Mouse (Mus musculus) liver, embryonic 13.5 days (tissue): ENCODE measurements around the gene Pagr1a. TPM values are rescaled to one million over a fixed set of nuclear protein-coding genes. Genes with fewer than 3 reads are reported as not detected.
A peak's percentile ranks its signal among the peaks of the same experiment; 100 is the strongest.

Source experiments
- ATAC-seq: fragments of 200-750 bp; cut with Nextera tagmentation; 2 replicates; pipeline ENCODE4 v1.8.0; 2017; ENCODE audit warnings: low read depth, mild to moderate bottlenecking, moderate number of reproducible peaks, moderate library complexity
- DNase-seq: peaks from one replicate; pipeline ENCODE4 v3.0.0; 2022
- H3K27ac ChIP-seq: fragments of 300-500 bp; sonication (generic); 2 replicates; pipeline ENCODE4 v1.5.1; 2015; ENCODE audit warnings: moderate library complexity, mild to moderate bottlenecking, inconsistent platforms
- H3K27me3 ChIP-seq: fragments of 300-500 bp; sonication (generic); 2 replicates; pipeline ENCODE4 v1.6.1; 2015; ENCODE audit warnings: mild to moderate bottlenecking, inconsistent platforms
- H3K36me3 ChIP-seq: fragments of 300-500 bp; sonication (generic); 2 replicates; pipeline ENCODE4 v1.6.1; 2015; ENCODE audit warnings: mild to moderate bottlenecking, inconsistent platforms
- H3K4me1 ChIP-seq: fragments of 300-500 bp; sonication (generic); replicated peaks from 2 replicates; pipeline ENCODE4 v1.6.1; 2015; ENCODE audit warnings: inconsistent platforms
- H3K4me2 ChIP-seq: fragments of 300-500 bp; sonication (generic); 2 replicates; pipeline ENCODE4 v1.6.1; 2015; ENCODE audit warnings: inconsistent platforms, mild to moderate bottlenecking, moderate library complexity
- H3K4me3 ChIP-seq: fragments of 300-500 bp; sonication (generic); replicated peaks from 2 replicates; pipeline ENCODE4 v1.5.1; 2015; ENCODE audit warnings: mild to moderate bottlenecking, inconsistent platforms
- H3K9ac ChIP-seq: fragments of 300-500 bp; sonication (generic); 2 replicates; pipeline ENCODE4 v1.6.1; 2015; ENCODE audit warnings: mild to moderate bottlenecking, inconsistent platforms
- H3K9me3 ChIP-seq: fragments of 300-500 bp; sonication (generic); replicated peaks from 2 replicates; pipeline ENCODE4 v1.6.1; 2016; ENCODE audit warnings: inconsistent platforms
- WGBS: fragments of 180-500 bp; shearing (Covaris S2); methylation state at CpG from one replicate; pipeline ENCODE4 v1.1.7; 2015; ENCODE audit not compliant: insufficient replicate concordance; 5-methylcytosine and 5-hydroxymethylcytosine counted together
- polyA plus RNA-seq: library from polyadenylated mRNA; unstranded; fragments of >200 nt; fragmentation: Nextera tagmentation; extraction: Ambion mirVana; gene quantifications from 2 replicates; pipeline ENCODE4 v1.2.1, GENCODE M21; 2015

Pagr1a gene
- polyA plus RNA-seq, 1 experiment from 2014 or later: 50.1 TPM

GRCm38 (mm10) chr7:127026161-127026600 is 9.0 kb upstream of the Pagr1a start:
- peak; percentile 38 for ATAC-seq
- Histone ChIP-seq H3K27me3 (no peaks in the 10 kb centered on the region), H3K4me2 (peak overlapping the region; percentile 99), H3K4me3 (peak overlapping the region; percentile 97), H3K36me3 (peaks cover 77% of the 10 kb centered on the region), H3K4me1 (peaks cover 81% of the 10 kb centered on the region), H3K9ac (peak overlapping the region; percentile 99), H3K9me3 (no peaks in the 10 kb centered on the region), H3K27ac (peak overlapping the region; percentile 98)
- DNase-seq: peak; percentile 61
- 1% methylated on average over 28 of the region's 48 CpGs for whole genome bisulfite sequencing

- Histone ChIP-seq H3K4me3 (peak overlapping the region; percentile 97), H3K4me1 (peaks cover 81% of the 10 kb centered on the region), H3K4me2 (peak overlapping the region; percentile 99), H3K27me3 (no peaks in the 10 kb centered on the region), H3K27ac (peak overlapping the region; percentile 98), H3K9ac (peak overlapping the region; percentile 99), H3K36me3 (peaks cover 72% of the 10 kb centered on the region), H3K9me3 (no peaks in the 10 kb centered on the region)
- ATAC-seq: no peak
- peak; percentile 44 for DNase-seq
- 1% methylated on average over 63 of the region's 65 CpGs for WGBS
Measured at GRCm38 (mm10) chr7:127025556-127026160, 8.5 kb upstream of the Pagr1a start.

GRCm38 (mm10) chr7:127024755-127025555 is 7.8 kb upstream of the Pagr1a start:
- peaks cover 65% of the 10 kb centered on the region for H3K36me3 ChIP-seq
- H3K9me3 ChIP-seq: no peaks in the 10 kb centered on the region
- WGBS: under 1% methylated on average over 30 of the region's 30 CpGs
- DNase-seq (peak; percentile 74), ATAC-seq (peak; percentile 35)
- peaks cover 81% of the 10 kb centered on the region for H3K4me1 ChIP-seq
- peak overlapping the region; percentile 98 for H3K27ac ChIP-seq
- H3K27me3 ChIP-seq: no peaks in the 10 kb centered on the region
- H3K4me2 ChIP-seq: peak overlapping the region; percentile 99
- H3K9ac ChIP-seq: peak overlapping the region; percentile 99
- peak overlapping the region; percentile 97 for H3K4me3 ChIP-seq

- peak overlapping the region; percentile 97 for H3K4me3 ChIP-seq
- WGBS: 16% methylated on average over 19 of the region's 19 CpGs
- peaks cover 57% of the 10 kb centered on the region for H3K36me3 ChIP-seq
- no peaks in the 10 kb centered on the region for H3K9me3 ChIP-seq
- H3K9ac ChIP-seq: peak overlapping the region; percentile 99
- no peak for ATAC-seq
- H3K4me1 ChIP-seq: peaks cover 76% of the 10 kb centered on the region
- peak overlapping the region; percentile 99 for H3K4me2 ChIP-seq
- no peaks in the 10 kb centered on the region for H3K27me3 ChIP-seq
- peak overlapping the region; percentile 98 for H3K27ac ChIP-seq
- no peak for DNase-seq
Measured at GRCm38 (mm10) chr7:127023896-127024690, 6.9 kb upstream of the Pagr1a start.

GRCm38 (mm10) chr7:127023272-127023691 is 6.1 kb upstream of the Pagr1a start:
- H3K9ac ChIP-seq: peak overlapping the region; percentile 99
- peaks cover 78% of the 10 kb centered on the region for H3K4me1 ChIP-seq
- DNase-seq: no peak
- H3K27me3 ChIP-seq: no peaks in the 10 kb centered on the region
- peaks cover 48% of the 10 kb centered on the region for H3K36me3 ChIP-seq
- no peak for ATAC-seq
- H3K27ac ChIP-seq: peak overlapping the region; percentile 98
- 72% methylated on average over 13 of the region's 13 CpGs for WGBS
- peak overlapping the region; percentile 97 for H3K4me3 ChIP-seq
- no peaks in the 10 kb centered on the region for H3K9me3 ChIP-seq
- H3K4me2 ChIP-seq: peak overlapping the region; percentile 99

- Histone ChIP-seq H3K27ac (peak overlapping the region; percentile 98), H3K36me3 (peaks cover 43% of the 10 kb centered on the region), H3K4me2 (peak overlapping the region; percentile 99), H3K4me1 (peaks cover 78% of the 10 kb centered on the region), H3K9me3 (no peaks in the 10 kb centered on the region), H3K4me3 (peak overlapping the region; percentile 97), H3K9ac (peak overlapping the region; percentile 99), H3K27me3 (no peaks in the 10 kb centered on the region)
- ATAC-seq (no peak), DNase-seq (no peak)
- WGBS: 88% methylated on average over 7 of the region's 7 CpGs
Measured at GRCm38 (mm10) chr7:127022528-127023271, 5.5 kb upstream of the Pagr1a start.

GRCm38 (mm10) chr7:127021563-127022527 is 4.7 kb upstream of the Pagr1a start:
- no peaks in the 10 kb centered on the region for H3K9me3 ChIP-seq
- DNase-seq (no peak), ATAC-seq (no peak)
- peaks cover 79% of the 10 kb centered on the region for H3K4me1 ChIP-seq
- H3K4me3 ChIP-seq: peak overlapping the region; percentile 97
- peak overlapping the region; percentile 99 for H3K4me2 ChIP-seq
- 39% methylated on average over 5 of the region's 5 CpGs for WGBS
- peak overlapping the region; percentile 99 for H3K9ac ChIP-seq
- H3K36me3 ChIP-seq: peaks cover 41% of the 10 kb centered on the region
- H3K27me3 ChIP-seq: no peaks in the 10 kb centered on the region
- H3K27ac ChIP-seq: peak overlapping the region; percentile 58

- no peak for ATAC-seq
- Histone ChIP-seq H3K4me1 (peaks cover 82% of the 10 kb centered on the region), H3K36me3 (peaks cover 41% of the 10 kb centered on the region), H3K27ac (peak within 1 kb of the TSS; percentile 58), H3K27me3 (no peaks in the 10 kb centered on the region), H3K9me3 (no peaks in the 10 kb centered on the region), H3K4me3 (peak within 1 kb of the TSS; percentile 44), H3K4me2 (peak within 1 kb of the TSS; percentile 99), H3K9ac (peak within 1 kb of the TSS; percentile 49)
- no peak for DNase-seq
- WGBS: 3% methylated on average over 34 of the region's 37 CpGs
Measured at GRCm38 (mm10) chr7:127020901-127021562, 3.9 kb upstream of the Pagr1a start, which contains the start of the genes Gm42742 and Prrt2. Gene Gm42742, minus strand, starts transcription at chr7:127021097. Gene Prrt2, minus strand, starts transcription at chr7:127021211.

- peak overlapping the region; percentile 49 for H3K9ac ChIP-seq
- peaks cover 85% of the 10 kb centered on the region for H3K4me1 ChIP-seq
- peaks cover 43% of the 10 kb centered on the region for H3K36me3 ChIP-seq
- peak overlapping the region; percentile 44 for H3K4me3 ChIP-seq
- H3K4me2 ChIP-seq: peak overlapping the region; percentile 99
- peak overlapping the region; percentile 47; the same call in 1 of the 2 replicates for H3K27ac ChIP-seq
- no peaks in the 10 kb centered on the region for H3K9me3 ChIP-seq
- no peak for DNase-seq
- no peaks in the 10 kb centered on the region for H3K27me3 ChIP-seq
- ATAC-seq: no peak
- WGBS: 65% methylated on average over 5 of the region's 5 CpGs
Measured at GRCm38 (mm10) chr7:127020491-127020890, 3.3 kb upstream of the Pagr1a start.
